Mouse (Mus musculus) heart, embryonic 10.5 days (tissue): ENCODE data around the gene Maneal. TPM values are rescaled to one million over a fixed set of nuclear protein-coding genes. Genes with fewer than 3 reads are reported as not detected.
A peak's percentile ranks its signal among the peaks of the same experiment; 100 is the strongest.

Experiments
- DNase-seq: peaks from one replicate; pipeline ENCODE4 v3.0.0-alpha.2; 2017; ENCODE audit warnings: low spot score
- H3K27ac ChIP-seq: fragments of 300-500 bp; sonication (generic); 2 replicates; pipeline ENCODE4 v1.5.1; 2016; ENCODE audit warnings: mild to moderate bottlenecking
- H3K27me3 ChIP-seq: fragments of 300-500 bp; sonication (generic); 2 replicates; pipeline ENCODE4 v1.6.1; 2016; ENCODE audit warnings: mild to moderate bottlenecking; ENCODE audit not compliant: poor library complexity, insufficient read depth, severe bottlenecking
- H3K36me3 ChIP-seq: fragments of 300-500 bp; sonication (generic); 2 replicates; pipeline ENCODE4 v1.6.1; 2016; ENCODE audit warnings: mild to moderate bottlenecking, moderate library complexity
- H3K4me1 ChIP-seq: fragments of 300-500 bp; sonication (generic); 2 replicates; pipeline ENCODE4 v1.6.1; 2016; ENCODE audit warnings: mild to moderate bottlenecking
- H3K4me3 ChIP-seq: fragments of 300-500 bp; sonication (generic); 2 replicates; pipeline ENCODE4 v1.5.1; 2016; ENCODE audit warnings: mild to moderate bottlenecking, moderate library complexity
- H3K9me3 ChIP-seq: fragments of 300-500 bp; sonication (generic); 2 replicates; pipeline ENCODE4 v1.6.1; 2016; ENCODE audit warnings: mild to moderate bottlenecking, moderate library complexity
- WGBS: fragments of 180-500 bp; shearing (Covaris S2); methylation state at CpG from one replicate; pipeline ENCODE4 v1.1.7; 2016; 5-methylcytosine and 5-hydroxymethylcytosine counted together
- polyA plus RNA-seq: library from polyadenylated mRNA; unstranded; fragments of >200 nt; fragmentation: Nextera tagmentation; extraction: Ambion mirVana; gene quantifications from 2 replicates; pipeline ENCODE4 v1.2.1, GENCODE M21; 2016

Gene Maneal
- 0.09 and 0.11 TPM in 2 replicates for polyA plus RNA-seq

DNA sequence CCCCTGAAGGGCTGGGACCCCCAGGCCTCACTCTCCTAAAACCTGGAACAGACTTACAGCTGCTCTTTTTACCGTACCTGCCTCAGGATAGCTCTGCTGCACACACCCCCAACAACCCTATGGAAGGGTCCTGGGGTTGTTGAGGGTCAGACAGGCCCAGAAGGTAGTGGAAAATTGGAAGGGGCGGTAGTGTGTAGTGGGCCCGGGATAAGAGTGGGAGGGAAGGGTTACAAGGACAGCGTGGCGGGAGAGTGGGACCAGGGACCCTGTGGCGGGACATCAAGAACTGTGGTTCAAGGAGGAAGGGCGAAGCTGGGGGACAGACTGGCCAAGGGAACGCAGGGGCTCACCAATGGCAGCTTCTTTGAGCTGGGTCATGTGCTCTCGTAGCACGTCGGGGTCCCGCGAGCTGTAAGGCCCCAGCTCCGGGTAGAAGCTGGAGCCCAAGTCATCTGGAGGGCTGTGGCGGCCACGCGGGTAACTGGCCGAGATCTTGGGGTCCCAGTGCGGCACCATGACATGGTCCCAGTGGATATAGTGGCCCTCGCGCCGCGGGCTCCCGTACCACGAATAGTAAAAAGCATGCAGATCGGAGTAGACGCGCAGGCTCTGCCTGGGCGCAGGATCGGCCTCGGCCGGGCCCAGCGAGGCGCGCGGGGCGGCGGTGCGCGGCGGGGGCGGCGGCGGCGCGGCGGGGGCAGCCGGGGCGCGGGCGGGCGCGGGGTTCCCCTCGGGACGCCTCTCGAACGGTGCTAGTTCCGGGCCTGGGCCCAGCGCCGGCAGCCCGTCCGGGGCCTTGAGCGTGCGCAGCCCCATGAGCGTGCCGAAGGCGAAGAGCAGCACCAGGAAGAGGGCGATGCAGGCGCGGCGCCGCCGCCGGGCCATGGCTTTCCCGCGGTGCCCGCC lies at the start of gene Maneal:
TSS of gene Maneal (minus strand) at position 889 of the 906 bp plus-strand sequence.
- H3K36me3 ChIP-seq, result peaks cover 5% of the 10 kb centered on the region; the same call in 1 of the 2 replicates
- peak within 1 kb of the TSS; percentile 62 for H3K4me3 ChIP-seq
- 3% methylated on average over 61 of the region's 77 CpGs for WGBS
- H3K27ac ChIP-seq, result 0 out of 2 replicates have a peak within 1 kb of the TSS, but pooled peaks have one; percentile 29
- H3K4me1 ChIP-seq, result peaks cover 14% of the 10 kb centered on the region
- H3K9me3 ChIP-seq, result no peaks in the 10 kb centered on the region
- no peak for DNase-seq
- peaks cover 40% of the 10 kb centered on the region for H3K27me3 ChIP-seq

DNA sequence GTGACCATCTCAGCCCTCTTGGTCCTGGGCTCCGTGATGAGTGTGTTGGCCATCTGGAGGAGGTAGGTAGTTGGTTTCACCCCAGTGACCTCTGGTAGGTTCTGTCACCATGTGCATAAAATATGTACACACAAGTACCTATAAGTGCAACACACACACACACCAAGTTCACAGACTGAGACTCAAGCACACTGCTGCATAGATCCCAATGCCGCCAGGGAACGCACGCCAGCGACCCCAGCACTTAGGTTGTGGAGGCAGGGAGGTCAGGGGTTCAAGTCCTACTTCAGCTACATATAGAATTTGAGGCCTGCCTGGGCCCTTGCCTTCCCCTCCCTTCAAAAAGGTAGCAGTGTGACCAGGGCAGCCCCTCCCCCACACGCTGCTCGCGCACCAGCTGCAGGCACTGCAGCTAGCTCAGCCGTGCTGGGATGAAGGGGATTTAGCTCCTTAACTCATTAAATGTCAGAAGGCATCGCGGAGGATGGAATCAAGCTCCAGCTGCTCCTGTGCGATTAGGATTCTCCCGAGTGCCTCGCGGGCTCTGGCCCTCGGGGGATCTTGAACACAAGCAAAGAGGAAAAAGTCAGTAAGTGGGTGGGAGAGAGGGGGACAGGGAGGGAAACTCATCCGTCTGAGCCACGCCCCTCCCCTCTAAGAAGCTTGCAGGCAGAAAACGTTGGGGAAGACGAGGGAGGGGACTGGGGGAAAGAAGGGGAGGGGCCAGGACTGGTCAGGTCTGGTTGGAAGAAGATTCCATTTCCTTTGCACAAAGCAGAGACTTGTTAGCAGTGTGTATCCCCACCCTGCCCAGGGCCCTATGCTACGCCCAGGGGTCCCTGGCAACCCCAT lies 44.2 kb upstream of the Maneal start:
- Histone ChIP-seq H3K4me3 (peak overlapping the region; percentile 47), H3K27me3 (peaks cover 42% of the 10 kb centered on the region), H3K9me3 (no peaks in the 10 kb centered on the region), H3K27ac (peak overlapping the region; percentile 63; the same call in 1 of the 2 replicates), H3K36me3 (no peaks in the 10 kb centered on the region), H3K4me1 (peaks cover 23% of the 10 kb centered on the region)
- no peak for DNase-seq
- 8% methylated on average over 21 of the region's 21 CpGs for WGBS

DNA sequence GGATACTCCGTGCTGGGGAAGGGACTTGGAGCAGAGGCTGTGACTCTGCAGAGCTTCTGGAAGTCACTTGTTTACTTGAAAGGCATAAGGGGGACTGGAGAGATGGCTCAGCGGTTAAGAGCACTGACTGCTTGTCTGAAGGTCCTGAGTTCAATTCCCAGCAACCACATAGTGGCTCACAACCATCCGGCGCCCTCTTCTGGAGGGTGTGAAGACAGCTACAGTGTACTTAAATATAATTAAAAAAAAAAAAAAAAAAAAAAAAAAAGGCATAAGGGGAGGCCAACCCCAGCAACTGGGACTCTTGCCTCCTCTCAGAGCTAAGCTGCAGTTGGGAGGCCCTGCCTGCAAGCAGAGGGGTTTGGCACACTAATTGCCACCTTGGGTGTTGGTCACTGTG lies 43.4 kb upstream of the Maneal start:
- Histone ChIP-seq H3K4me1 (peaks cover 23% of the 10 kb centered on the region), H3K36me3 (no peaks in the 10 kb centered on the region), H3K27ac (no peak overlapping the region), H3K9me3 (no peaks in the 10 kb centered on the region), H3K27me3 (peaks cover 42% of the 10 kb centered on the region), H3K4me3 (no peak overlapping the region)
- WGBS, result 60% methylated on average over 4 of the region's 4 CpGs
- no peak for DNase-seq

DNA sequence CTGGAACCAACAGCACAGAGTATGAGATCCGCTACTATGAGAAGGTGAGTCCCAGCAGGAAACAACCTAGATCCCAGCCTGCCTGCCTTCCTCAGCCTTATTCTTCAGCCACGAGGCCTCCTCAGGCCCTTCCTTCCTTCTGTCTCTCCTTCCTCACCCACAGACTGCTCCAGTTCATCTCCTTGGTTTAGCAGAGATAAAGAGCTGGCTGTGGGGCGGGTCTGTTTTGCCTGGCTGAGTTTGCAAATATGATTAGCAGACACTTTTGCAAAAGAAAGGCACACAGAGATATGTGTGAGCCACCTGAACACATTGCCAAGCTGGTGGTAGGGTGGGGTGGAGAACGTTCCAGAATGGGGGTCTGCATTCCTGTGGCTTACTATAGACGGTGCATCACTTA lies 37.9 kb upstream of the Maneal start:
- Histone ChIP-seq H3K4me1 (peaks cover 17% of the 10 kb centered on the region), H3K36me3 (no peaks in the 10 kb centered on the region), H3K27me3 (peaks cover 75% of the 10 kb centered on the region), H3K9me3 (no peaks in the 10 kb centered on the region), H3K4me3 (no peak overlapping the region), H3K27ac (no peak overlapping the region)
- DNase-seq, result no peak
- WGBS, result 55% methylated on average over 5 of the region's 5 CpGs

DNA sequence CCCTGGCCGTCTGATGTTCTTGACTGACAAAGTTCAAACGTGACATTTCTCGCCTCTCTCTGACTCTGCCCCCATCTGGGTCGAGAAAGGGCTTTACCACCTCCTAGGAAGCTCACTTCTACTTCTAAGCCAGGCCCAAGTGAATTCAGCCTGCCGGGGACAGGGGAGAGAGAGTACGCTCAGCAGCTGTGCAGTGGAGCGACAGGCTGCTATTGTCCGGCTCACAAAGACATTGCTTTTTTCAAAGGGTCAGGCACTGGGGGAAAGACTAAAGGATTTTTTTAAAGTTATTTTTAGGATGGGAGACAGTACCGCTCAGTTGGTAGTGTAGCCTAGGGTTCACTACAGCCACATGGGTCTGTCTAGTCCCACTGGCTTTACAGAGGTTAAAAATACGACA lies 36.5 kb upstream of the Maneal start:
- Histone ChIP-seq H3K9me3 (no peaks in the 10 kb centered on the region), H3K27ac (no peak overlapping the region), H3K27me3 (peaks cover 85% of the 10 kb centered on the region), H3K4me3 (no peak overlapping the region), H3K4me1 (peaks cover 19% of the 10 kb centered on the region), H3K36me3 (no peaks in the 10 kb centered on the region)
- WGBS, result 63% methylated on average over 10 of the region's 10 CpGs
- no peak for DNase-seq

DNA sequence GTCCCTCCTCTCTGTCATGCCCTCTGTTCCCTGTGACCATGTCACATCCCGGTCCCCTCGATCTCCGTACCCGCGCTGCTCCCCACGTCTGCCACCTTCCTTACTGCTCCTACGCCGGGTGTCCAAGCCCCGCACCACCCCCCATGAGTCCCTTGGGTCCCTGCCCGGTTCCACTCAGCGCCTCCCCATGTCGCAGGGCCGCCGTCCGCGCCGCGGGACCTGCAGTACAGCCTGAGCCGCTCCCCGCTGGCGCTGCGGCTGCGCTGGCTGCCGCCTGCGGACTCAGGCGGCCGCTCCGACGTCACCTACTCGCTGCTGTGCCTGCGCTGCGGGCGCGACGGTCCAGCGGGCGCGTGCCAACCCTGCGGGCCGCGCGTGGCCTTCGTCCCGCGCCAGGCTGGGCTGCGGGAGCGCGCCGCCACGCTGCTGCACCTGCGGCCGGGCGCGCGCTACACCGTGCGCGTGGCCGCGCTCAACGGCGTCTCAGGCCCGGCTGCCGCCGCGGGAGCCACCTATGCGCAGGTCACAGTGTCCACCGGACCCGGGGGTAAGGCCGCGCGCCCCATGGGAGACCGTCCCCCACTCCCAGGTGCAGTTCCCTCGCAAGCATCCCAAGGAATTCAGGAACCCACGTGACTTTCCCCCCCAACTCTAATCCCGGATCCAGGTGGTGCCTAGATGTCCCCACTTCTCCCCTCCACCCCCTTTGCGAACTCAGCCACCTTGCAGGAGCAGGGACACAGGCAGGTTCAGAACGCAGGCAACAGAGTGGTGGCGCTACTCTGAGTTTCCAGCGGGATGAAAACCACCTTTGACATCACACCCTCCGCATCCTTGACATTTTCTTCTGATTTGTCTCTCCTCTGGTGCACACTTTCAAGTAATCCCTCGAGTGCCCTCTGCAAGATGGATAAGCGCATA lies 32.8 kb upstream of the Maneal start:
- Histone ChIP-seq H3K4me3 (peak overlapping the region; percentile 60), H3K27me3 (peaks cover 97% of the 10 kb centered on the region), H3K36me3 (no peaks in the 10 kb centered on the region), H3K27ac (no peak overlapping the region), H3K9me3 (no peaks in the 10 kb centered on the region), H3K4me1 (peaks cover 16% of the 10 kb centered on the region)
- WGBS, result 2% methylated on average over 83 of the region's 83 CpGs
- DNase-seq, result no peak

DNA sequence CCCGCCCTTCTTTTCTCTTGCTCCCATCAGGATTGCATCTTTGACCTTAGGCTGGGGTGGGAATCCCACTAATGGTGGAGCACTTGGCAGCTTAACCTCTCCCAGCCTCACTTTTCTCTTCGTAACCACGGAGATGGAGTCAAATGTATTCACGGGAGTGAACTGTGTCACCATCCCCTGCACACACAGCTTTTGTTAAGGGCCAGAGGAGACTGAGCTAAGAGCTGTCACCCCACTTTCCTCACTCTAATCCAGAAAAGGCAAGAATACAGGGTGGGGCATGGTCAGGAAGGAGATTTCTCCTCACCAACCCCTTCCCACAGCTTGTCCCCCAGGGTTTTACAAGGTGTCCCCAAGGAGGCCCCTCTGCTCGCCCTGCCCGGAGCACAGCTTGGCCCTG lies 31.8 kb upstream of the Maneal start:
- Histone ChIP-seq H3K4me1 (peaks cover 11% of the 10 kb centered on the region), H3K9me3 (no peaks in the 10 kb centered on the region), H3K36me3 (no peaks in the 10 kb centered on the region), H3K4me3 (no peak overlapping the region), H3K27ac (no peak overlapping the region), H3K27me3 (peaks cover 92% of the 10 kb centered on the region)
- 40% methylated on average over 6 of the region's 6 CpGs for WGBS
- no peak for DNase-seq

DNA sequence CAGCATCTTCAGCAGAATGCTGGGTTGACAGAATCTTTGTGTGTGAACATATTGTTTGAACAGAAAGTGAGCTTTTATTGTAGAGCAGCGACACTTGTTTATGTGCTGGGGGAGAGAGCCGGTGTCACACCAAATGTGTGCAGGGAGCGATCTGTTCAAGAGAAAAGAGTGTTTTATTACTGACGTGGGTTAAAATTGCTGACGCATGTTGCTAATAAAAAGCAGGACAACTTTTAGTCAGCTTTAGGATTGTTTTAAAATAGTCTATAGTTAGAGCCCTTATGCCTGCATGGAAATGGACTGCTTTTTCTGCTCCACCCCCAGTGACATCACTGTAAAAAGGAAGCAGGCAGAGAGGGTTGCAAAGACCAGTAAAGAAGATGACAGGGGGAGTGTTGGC lies 28.9 kb upstream of the Maneal start:
- H3K4me3 ChIP-seq, result no peak overlapping the region
- H3K4me1 ChIP-seq, result peaks cover 11% of the 10 kb centered on the region
- DNase-seq, result no peak
- 68% methylated on average over 5 of the region's 5 CpGs for WGBS
- no peak overlapping the region for H3K27ac ChIP-seq
- H3K27me3 ChIP-seq, result peaks cover 92% of the 10 kb centered on the region
- no peaks in the 10 kb centered on the region for H3K36me3 ChIP-seq
- no peaks in the 10 kb centered on the region for H3K9me3 ChIP-seq

DNA sequence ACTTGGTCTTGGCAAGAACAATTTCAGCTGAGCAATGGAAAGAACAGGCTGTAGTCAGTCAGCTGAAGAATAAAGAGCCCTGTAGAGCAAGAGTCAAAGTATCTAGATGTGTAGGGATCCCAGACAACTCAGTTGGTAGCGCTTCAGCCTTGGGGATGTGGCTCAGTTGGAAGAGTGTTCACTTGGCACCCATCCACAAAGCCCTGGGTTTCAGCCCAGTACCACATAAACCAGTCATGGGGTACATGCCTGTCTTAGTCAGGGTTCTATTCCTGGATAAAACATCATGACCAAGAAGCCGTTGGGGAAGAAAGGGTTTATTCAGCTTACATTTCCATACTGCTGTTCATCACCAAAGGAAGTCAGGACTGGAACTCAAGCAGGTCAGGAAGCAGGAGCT lies 28.0 kb upstream of the Maneal start:
- no peaks in the 10 kb centered on the region for H3K9me3 ChIP-seq
- DNase-seq, result no peak
- no peak overlapping the region for H3K4me3 ChIP-seq
- no peak overlapping the region for H3K27ac ChIP-seq
- H3K4me1 ChIP-seq, result peaks cover 10% of the 10 kb centered on the region
- H3K36me3 ChIP-seq, result no peaks in the 10 kb centered on the region
- WGBS, result 78% methylated on average over 2 of the region's 2 CpGs
- H3K27me3 ChIP-seq, result peaks cover 92% of the 10 kb centered on the region

DNA sequence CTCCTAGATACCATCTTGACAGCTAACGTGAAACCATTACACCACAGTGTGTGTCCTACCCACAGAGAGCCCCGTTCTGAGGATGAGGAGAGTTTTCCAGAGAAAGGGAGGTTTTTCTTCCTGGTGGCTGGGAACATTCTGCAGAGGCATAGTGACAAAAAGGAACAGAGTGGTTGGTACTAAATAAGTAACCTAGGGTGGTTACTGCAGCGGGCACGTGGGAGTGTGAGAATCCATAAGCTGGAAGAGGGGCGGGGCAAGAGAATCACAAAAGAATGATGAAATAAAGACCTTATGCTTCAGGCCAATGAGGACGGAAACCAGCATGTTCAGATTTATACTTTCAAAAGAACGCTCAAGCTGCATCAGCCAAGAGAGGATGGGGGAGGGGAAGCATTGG lies 26.7 kb upstream of the Maneal start:
- no peak overlapping the region for H3K27ac ChIP-seq
- 68% methylated on average over 7 of the region's 7 CpGs for WGBS
- no peaks in the 10 kb centered on the region for H3K36me3 ChIP-seq
- H3K27me3 ChIP-seq, result peaks cover 91% of the 10 kb centered on the region
- DNase-seq, result no peak
- no peak overlapping the region for H3K4me3 ChIP-seq
- H3K4me1 ChIP-seq, result no peaks in the 10 kb centered on the region
- no peaks in the 10 kb centered on the region for H3K9me3 ChIP-seq

DNA sequence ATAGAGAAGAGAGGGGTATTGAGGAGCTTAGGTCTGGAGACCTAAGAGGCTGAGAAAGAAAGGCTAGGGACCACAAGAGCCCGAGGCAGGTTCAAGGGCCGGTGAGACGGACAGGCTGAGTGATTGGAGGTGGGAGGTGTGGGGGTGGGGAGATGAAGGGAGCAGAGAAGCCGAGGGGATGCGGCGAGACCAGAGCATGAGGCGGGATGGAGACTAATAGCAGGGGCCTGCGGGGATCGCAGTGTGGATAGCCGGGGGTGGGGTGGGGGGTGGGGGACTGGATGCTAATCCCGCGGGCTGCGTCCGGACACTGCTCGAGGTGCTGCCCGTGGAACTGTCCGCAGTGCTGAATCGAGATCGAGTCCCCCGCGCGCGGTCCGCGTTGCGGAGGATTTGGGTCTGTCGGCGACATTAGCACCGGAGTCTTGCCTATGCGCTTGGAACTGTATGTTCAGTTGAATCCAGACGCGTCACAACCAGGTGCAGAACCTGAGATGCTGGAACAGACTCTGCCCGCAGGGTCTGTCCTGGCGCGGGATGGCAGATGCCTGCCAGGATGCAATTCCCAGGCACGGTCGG lies 20.3 kb upstream of the Maneal start:
- Histone ChIP-seq H3K36me3 (no peaks in the 10 kb centered on the region), H3K4me1 (peaks cover 22% of the 10 kb centered on the region), H3K9me3 (no peaks in the 10 kb centered on the region), H3K4me3 (peak overlapping the region; percentile 54; the same call in 1 of the 2 replicates), H3K27me3 (peaks cover 86% of the 10 kb centered on the region), H3K27ac (no peak overlapping the region)
- no peak for DNase-seq
- 1% methylated on average over 37 of the region's 37 CpGs for WGBS

DNA sequence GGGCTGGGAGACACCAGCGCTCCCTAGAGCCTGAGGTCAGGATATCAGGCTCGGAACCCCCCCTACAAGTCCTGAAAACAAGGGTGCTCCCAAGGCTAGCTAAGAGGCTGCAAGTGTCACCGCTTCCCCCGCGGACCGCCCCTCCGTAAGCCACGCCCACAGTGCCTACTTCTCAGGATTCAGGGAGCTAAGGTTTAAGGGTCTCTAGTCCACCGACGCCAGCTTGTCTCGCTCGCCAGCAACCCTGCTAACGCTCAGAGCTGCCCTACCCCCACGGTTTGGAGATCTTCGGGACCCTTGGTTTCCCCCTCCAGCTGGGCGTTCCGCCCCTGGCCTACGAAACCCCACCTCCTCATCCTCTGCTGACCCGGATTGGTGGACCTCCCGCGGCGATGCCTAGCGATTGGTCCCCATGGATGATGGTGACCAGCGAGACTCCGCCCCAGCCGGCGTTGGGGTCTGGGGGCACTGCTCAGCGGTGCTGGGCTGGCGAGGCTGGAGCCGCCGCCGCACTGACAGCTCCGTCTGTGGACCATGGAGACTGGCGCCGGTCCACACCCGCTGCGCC lies 19.5 kb upstream of the Maneal start:
- no peak for DNase-seq
- no peaks in the 10 kb centered on the region for H3K9me3 ChIP-seq
- no peak overlapping the region for H3K27ac ChIP-seq
- peaks cover 77% of the 10 kb centered on the region for H3K27me3 ChIP-seq
- peak overlapping the region; percentile 54 for H3K4me3 ChIP-seq
- whole genome bisulfite sequencing, result 1% methylated on average over 37 of the region's 37 CpGs
- H3K36me3 ChIP-seq, result no peaks in the 10 kb centered on the region
- H3K4me1 ChIP-seq, result peaks cover 22% of the 10 kb centered on the region
